Mouse (Mus musculus): ENCODE results near the gene Zfyve21.

Zfyve21 gene

DNA sequence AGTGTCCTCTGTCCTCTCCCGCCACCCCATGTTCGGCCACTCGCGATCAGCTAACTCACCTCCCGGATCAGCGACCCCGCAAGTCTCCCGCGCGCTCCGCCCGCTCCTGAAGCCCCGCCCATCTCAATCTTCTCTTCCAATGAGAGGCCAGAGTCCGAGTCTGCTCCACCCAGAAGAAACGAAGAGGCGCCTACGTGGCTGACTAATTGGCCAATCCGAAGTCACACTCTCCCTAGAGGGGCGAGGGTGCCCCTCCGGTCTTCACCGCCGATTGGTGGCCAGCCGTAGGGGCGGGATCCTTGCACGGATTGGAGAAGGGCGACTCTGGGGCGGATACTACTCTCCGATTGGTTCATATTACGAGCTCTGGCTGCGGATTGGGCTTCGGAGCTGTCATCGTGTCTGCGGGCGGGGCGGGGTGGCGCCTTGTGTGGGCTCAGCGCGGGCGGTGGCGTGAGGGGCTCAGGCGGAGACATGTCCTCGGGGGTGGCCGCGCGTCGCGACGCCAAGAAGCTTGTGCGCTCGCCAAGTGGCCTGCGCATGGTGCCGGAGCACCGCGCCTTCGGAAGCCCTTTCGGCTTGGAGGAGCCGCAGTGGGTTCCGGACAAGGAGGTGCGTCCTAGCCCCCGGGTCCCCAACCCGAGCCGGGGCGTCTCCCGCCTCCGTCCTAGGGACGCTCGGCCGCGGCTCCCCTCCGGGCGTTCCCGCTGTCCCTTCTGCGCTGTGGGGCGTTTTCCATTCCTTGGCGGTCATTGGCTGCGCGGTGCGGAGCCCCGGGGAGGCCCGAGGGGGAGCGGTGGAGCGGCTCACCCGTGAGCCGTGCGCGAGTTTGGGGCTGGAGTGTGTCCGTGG lies at the start of gene Zfyve21, which contains the start of gene Xrcc3:
Gene Zfyve21, plus strand, starts transcription at position 405 of the 852 bp plus-strand sequence.
Gene Xrcc3, minus strand, starts transcription at position 108 of the 852 bp plus-strand sequence.
- DNase-seq (ENCODE audit: low spot score in 2 of 2) = peak; percentile 82 to 98

DNA sequence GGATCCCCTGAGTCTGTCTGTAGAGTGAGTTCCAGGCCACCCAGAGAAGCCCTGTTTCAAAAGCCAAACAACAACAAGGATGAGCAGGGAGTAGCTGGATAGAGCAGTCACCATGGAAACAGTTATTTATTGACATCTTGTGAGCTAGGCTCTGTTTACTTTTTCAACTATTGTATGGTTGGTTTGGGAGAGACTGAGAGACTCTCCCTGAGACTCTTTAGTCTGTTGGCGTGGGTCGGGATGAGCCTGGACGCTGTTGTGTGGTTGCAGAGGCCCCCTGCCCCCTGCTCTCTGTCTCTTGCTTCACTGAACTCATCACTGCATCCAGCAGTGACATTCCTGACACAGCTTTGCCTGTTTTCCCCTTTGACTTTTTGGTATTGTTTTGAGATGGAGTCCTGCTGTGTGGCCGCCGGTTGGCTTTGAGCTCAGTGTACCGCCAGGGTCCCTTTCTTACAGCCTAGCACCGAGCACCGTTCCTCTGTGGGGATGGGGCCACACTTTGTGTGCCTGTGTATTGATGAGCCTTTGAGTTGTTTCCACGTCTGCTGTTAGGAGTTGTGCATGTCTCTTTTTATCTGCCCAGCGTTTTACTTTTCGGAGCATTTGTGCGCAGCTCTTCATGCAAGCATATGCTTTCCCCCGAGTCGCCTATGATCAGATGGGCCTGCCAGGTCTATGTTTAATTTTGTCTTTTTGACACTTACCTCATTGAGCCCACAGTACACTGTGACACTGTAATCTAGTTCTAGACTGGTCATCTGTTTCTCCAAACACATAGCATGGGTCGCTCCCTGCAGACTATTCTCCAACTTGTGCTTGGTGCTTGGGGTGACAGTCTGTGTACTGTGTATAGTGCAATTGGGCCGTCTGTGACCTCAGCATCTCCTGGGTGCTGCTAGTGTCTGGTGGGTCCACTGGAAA lies 47.4 kb upstream of the Zfyve21 start:
- DNase-seq (ENCODE audit: low spot score in 2 of 2) = no peak

DNA sequence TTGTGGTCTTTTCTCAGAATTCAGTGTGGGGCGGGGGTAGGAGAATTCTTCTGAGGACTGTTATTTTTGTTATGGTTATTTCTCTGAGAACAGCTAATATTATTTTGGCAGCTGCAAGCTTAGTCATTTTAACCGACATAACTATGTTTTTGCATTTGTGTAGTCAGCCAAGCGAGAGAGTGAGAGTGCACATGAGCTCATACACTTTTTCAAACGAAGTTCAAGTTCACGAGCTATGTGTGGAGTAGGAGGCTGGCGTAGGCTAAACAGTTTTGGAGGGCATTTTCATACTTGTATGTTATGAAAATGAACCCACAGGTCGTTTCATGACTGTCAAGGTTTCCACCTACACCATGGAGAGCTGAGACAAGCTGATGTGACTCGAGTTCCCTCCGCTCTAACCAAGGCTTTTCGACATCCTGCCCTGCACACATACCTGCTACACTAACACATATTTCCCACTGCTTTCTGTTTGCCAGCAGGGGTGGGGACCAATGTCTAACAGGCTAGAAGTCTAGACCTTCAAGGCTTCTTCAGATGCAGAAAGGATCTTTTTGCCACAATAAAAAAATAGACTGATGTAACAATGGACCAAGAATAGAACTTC lies 45.5 kb upstream of the Zfyve21 start:
- no peak for DNase-seq (ENCODE audit: low spot score in 2 of 2)

DNA sequence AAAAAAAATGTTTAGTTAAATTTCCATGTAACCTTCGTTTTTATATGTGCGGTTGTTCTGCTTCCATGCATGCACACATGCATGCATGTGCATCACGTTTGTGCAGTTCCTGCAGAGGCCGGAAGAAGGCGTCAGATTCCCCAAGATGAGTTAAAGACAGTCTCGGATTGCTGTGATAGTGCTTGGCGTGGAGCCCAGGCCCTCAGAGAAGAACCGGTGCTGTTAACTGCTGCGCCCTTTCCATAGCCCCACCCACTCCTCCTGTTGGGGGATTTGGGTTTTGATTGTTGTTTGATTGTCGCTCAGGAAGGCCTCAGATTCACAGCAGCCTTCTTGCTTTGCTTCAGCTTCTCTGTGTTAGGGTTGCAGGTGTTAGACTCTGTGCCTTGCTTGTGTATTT lies 44.7 kb upstream of the Zfyve21 start:
- no peak for DNase-seq (ENCODE audit: low spot score in 2 of 2)

DNA sequence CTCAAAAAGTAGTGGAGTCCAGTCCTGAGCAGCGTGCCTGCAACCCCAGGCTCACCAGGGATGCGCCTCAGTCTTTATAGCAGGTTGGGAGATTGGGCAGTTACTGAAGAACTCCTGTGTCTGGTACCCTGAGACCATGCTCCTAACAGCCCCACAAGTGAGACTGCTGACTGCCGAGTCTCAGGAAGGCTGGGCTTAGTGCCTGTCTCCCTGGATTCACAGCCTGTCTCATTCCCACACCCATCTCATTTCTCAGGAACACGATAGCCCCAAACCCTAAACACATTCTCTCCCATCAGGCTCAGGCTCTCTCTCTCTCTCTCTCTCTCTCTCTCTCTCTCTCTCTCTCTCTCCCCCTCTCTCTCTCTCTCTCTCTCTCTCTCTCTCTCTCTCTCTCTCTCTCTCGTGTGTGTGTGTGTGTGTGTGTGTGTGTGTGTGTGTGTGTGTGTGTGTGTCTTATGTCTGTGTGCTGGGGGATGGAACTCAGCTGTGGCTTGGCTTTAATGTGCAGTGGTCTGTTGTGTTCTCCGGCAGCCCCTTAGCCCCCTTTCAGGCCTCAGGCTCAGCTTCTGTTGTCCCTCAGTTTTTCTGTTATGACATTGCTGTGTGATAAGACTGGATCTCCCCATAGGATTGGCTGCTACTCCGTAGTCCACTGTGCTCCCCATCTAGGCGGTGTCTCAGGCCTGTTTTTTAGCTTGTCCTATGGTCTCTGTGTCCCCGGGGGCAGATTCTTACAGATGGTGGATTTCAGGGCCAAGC lies 44.0 kb upstream of the Zfyve21 start:
- DNase-seq (ENCODE audit: low spot score in 2 of 2) = no peak

DNA sequence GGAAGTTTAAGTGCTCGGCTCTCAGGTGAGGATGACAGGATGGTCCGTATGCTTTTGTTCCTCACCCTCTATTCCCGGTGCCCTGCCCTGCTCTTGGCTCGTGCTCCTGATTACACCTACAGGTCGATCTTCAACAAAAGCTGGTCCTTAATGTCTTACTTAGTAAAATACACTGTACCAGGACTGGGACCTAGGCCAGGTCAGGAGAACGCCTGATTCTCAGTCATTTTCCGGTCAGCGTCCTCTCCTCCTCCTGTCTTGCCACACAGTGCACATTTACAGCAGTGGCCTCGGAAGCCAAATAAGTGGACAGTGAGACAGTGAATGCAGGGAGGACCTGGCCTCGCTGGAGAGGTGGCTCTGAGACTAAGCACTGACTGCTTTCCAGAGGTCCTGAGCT lies 43.3 kb upstream of the Zfyve21 start:
- no peak for DNase-seq (ENCODE audit: low spot score in 2 of 2)

DNA sequence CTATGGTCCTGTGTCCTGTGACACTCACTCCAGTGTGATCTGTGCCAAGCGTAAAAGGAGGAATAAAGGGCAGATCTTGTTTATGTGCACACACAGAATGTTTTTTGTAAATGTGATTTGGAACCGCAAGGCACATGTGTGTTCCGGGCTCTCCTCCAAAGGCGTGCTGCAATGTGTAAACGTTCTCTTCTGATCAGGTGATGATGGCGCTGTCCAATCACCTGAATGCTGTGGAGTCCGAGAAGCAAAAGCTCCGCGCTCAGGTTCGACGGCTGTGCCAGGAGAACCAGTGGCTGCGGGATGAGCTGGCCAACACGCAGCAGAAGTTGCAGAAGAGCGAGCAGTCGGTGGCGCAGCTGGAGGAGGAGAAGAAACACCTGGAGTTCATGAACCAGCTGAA lies 39.8 kb upstream of the Zfyve21 start:
- DNase-seq (ENCODE audit: low spot score in 2 of 2) = no peak

DNA sequence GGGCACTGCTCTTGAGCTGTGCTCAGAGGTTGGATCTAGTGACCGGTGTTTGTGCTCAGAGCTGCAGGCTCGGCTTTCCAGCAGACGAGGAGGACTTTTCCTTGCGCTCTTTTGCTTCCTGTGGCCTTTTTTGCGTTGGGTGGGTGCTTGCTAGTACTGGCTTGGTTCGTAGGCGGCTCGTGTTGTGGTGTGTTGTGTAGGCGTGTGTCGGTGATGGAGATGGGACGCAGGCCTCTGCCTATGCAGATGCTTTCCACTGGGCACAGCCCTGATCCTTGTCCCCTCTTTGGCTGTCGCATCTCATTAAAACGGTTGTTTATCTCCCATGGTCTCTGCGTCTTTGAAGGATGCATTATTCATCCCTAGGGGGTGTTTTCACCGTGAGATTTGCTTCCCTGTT lies 39.1 kb upstream of the Zfyve21 start:
- no peak for DNase-seq (ENCODE audit: low spot score in 2 of 2)

DNA sequence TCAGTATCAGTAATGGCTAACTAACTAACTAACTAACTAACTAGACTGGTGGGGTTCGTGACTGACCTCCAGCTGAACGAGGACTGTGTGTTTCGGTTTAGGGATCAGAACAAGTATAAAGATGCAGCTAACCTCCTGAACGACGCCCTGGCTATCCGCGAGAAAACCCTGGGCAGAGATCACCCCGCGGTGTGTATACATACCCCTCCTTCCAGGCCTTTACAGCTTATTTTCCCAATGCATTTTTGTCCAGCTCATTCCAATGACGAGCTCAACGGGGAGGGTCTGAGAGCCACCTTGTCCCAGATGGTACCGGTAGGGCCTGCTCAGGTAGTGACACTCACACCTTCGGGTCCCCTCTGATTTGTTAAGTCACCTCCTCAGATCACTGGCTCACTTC lies 36.1 kb upstream of the Zfyve21 start:
- no peak for DNase-seq (ENCODE audit: low spot score in 2 of 2)

DNA sequence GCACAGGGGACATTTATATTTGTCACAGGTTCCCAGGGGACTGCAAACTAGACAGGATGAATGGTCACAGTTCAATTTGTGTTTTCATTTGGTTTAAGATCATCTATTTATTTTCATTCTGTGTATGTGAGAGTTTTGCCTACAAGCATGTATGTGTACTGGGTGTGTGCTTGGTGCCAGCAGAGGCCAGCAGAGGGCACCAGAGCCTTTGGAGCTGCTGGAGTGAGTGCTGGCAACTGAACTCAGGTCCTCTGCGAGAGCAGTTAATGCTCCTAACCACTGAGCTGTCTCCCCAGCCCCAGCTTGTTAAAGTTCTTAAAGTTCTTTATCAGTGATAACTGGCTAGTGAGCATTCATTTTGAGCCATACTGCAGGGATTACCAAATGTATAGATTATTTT lies 34.4 kb upstream of the Zfyve21 start:
- DNase-seq (ENCODE audit: low spot score in 2 of 2) = no peak

DNA sequence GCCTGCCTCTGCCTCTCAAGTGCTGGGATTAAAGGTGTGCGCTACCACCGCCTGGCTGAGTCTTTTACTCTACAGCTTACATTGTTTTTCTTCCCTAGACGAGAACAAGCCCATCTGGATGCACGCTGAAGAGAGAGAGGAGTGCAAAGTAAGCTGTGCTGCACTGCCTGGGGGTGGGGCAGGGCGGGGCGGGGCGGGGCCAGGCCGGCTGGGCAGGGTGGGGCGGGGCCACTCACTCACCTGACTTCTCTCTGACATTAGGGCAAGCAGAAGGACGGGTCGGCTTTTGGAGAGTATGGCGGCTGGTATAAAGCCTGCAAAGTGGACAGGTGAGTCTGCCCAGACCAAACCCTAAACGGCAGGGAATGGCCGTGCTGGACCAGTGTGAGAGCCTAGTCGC lies 28.8 kb upstream of the Zfyve21 start:
- no peak for DNase-seq (ENCODE audit: low spot score in 2 of 2)

DNA sequence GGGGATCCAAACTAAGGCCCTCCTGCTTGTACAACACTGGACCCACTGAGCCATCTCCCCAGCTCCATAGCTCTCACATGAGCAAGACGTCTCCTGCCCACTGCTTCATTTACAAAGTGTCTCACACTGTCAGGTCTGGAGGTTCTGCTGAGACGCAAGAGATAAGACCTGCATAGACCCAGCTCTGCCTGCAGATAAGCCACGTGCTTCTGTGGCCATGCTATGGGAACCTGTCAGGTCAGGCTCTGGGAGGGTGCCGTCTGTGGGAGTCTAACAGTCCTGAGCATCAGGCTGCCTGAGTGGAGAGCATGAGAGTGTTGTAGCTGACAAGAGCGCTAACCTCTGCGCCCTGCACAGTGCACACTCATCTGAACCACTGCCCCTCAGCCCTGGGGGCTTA lies 27.0 kb upstream of the Zfyve21 start:
- DNase-seq (ENCODE audit: low spot score in 2 of 2) = no peak

DNA sequence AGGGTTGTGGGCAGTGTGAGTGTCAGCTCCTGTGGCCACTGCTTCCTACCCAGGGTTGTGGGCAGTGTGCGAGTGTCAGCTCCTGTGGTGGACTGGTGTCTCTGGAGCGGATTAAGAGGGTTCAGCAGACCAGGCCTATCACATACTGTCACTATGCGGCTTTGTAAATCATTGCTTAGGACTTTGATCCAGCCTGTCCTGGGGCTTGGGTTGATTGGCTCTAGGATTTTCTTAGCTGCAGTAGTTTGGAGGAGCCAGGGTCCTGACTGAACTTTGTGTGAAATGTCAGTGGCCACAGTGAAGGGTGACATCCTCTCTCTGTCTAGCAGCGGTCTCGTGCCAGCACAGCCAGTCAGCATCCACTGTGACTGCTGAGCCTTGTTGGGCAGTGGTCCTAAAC lies 23.9 kb upstream of the Zfyve21 start:
- no peak for DNase-seq (ENCODE audit: low spot score in 2 of 2)

DNA sequence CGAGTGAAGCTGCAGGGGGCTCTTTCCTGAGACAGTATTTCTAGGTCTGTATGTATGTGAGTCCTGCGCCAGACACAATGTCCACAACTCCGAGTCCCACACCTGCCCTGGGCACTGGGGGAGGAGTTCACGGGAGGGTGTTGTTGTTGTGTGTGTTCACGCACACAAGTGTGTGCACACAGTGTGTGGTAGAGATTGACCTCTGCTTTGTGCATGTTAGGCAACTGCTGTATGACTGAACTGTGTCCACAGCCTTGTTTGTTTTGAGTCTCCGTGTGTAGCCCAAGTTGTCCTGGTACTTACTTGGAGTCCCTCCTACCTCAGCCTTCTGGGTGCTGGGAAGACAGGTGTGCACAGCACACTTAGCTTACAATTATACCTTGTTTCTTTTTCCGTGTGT lies 23.3 kb upstream of the Zfyve21 start:
- DNase-seq (ENCODE audit: low spot score in 2 of 2) = no peak

DNA sequence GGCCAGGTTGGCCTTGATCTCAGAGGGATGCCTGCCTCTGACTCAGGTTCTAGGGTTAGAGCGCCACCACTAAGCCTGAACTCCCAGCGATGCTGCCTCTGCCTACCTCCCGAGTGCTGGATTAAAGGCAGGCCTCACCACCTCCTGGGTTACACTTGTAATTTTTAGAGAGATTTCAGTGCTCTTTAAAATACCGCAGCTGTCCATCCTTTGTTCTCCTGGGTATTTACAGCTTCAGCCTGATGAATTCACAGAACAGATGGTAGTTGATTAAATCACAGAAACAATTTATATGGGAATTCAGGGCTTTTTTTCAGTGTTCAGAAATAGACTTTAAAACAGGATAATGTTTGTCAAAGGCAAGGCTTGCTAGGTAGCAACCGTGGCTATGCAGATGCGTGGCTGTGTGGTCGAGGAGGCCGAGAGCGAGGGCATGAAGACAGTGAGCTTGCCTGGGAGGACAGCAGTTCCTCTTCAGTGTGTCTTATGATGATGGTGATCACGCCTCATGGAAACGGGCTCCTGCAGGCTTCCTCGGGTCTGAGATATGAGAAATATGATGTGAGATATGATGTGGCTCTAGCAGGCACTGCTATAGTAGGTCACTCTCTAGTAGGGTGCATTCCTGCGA lies 22.4 kb upstream of the Zfyve21 start:
- no peak for DNase-seq (ENCODE audit: low spot score in 2 of 2)

DNA sequence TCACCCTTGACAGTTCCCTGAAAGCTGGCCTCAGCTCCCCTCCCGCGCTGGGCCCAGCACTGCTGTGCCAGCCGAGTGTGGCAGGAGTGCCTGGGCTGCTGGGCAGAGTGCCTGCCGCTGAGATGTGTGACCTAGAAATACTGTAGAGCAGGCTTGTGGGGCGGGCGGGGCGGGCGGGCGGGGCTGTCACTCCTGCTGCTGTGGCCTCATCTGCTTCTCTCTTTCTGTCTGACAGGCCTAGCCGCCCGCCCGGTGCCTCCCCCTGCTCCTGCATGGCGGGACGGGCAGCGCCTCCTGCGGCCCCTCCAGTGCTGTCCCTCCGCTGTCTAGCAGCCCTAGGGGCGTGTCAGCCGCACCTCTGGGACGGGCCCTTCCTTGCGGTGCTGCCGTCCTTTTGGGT lies 19.9 kb upstream of the Zfyve21 start:
- no peak for DNase-seq (ENCODE audit: low spot score in 2 of 2)

DNA sequence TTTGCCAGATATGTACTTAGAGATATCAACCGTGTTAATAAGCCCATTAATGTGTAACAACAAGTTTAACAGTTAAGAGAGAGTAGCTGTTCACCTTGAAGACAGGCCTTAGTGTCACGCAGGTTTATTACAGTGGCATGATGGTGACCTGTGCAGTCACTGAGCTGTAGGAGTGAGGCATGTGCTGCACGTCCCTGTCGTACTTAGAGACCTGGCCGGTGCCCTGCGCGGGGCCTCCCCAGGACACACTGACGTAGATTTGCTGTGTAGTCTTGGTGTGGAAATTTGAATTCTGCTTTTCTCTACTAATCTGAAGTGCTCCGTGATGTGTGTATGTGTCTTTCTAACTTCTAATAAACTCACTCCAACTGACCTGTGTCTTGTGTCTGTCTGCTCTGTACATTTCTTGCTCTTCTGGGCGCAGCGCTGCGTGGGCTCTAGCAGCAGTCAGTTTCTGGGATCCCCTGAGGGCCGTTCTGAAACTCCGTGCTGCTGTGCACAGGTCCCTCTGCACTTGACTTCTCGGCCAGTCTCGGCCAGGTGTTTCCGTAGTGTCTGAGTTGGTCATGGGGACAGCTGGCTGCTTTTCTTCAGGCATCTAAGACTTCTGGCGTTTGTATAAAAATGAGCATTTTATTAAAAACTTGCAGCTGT lies 19.3 kb upstream of the Zfyve21 start:
- no peak for DNase-seq (ENCODE audit: low spot score in 2 of 2)

DNA sequence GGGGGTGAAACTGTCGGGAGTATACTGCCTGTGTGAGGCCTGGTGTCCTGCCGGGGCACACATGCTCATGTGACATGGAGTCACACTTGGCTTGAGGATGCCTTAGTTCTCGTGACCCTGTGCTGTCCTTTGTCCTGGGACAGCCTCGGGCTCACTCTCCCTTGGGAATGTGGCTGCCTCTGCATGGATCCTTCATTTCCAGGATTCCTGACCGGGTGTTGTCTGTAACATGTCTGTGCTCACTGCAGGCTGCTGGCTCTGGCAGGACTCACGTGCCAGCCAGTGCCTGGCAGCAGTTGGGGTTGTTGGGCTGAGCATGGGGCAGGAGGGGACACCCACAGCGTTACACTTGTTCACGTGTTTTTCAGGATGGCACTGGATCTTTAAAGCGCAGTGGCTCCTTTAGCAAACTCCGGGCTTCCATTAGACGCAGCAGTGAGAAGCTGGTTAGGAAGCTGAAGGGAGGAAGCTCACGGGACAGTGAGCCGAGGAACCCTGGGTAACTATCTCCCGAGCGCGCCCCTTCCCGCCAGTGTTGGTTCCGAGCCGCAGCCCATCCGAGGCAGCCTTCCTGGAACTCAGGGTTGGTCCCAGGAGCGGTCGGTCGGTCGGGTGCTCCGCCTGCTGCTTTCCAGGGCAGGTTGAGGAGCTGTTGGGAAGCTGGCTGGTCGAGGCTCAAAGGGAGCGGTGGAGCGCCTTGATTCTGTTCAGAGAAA lies 18.6 kb upstream of the Zfyve21 start:
- no peak for DNase-seq (ENCODE audit: low spot score in 2 of 2)

DNA sequence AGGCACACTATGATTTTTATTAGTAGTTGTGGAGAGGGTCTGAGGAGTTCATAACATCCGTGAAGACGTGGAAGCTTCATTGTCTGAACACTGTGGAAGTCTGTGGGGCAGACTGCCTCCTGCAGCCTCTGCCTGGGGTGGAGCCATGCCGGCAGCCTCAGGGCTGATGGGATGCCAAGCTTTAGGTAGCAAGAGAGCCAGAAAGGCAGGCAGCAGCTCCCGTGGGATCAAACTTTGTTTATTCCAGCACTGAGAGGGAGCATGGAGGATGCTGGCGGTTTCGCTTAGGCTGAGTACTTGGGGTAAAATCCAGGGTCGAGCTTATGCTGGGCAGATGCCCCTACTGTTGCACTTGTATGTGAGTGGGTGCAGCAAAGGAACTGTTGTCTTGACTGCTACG lies 16.7 kb upstream of the Zfyve21 start:
- no peak for DNase-seq (ENCODE audit: low spot score in 2 of 2)

DNA sequence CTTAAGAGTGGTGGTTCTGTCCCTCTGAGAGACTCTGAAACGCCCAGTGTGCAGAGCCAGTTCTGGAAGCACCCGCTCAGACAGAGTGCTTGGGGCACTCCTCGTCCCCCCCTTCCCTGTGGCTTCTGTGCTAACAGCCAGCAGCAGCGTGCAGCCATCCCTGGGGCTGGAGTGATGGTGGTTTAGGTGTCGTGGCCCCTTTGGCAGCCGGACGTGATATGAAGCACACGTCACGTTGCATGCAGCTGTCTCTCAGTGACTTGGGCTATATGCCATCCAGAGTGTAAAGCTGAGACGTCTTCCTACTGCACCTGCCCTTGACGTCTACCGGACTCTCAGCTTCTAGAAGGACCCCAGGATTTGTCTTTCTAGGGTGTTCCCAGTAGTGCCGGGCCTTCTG lies 15.5 kb upstream of the Zfyve21 start:
- no peak for DNase-seq (ENCODE audit: low spot score in 2 of 2)

Data from urinary bladder, adult 18-20 months (tissue).